Mouse (Mus musculus) hindlimb bud, embryonic 11.5 days (tissue): ENCODE measurements around the gene Dnajb14.
"Not testable (repeated sequence)": the region's sequence is repeated elsewhere in the genome, so short reads cannot be mapped to it uniquely, and the experiment has no call there.

Source experiments
- DNase-seq: peaks from one replicate; pipeline ENCODE4 v3.0.0-alpha.2; 2012; ENCODE audit warnings: low read depth, low spot score; ENCODE audit errors: extremely low spot score

The Dnajb14 gene

GRCm38 (mm10) chr3:137867437-137868093 lies at the start of gene Dnajb14:
Gene Dnajb14, plus strand, starts transcription at chr3:137867675.
- no peak for DNase-seq

GRCm38 (mm10) chr3:137818713-137819112 lies 48.8 kb upstream of the Dnajb14 start:
- DNase-seq, result no peak

- no peak for DNase-seq
Observed at GRCm38 (mm10) chr3:137820688-137821467, 46.6 kb upstream of the Dnajb14 start.

DNA sequence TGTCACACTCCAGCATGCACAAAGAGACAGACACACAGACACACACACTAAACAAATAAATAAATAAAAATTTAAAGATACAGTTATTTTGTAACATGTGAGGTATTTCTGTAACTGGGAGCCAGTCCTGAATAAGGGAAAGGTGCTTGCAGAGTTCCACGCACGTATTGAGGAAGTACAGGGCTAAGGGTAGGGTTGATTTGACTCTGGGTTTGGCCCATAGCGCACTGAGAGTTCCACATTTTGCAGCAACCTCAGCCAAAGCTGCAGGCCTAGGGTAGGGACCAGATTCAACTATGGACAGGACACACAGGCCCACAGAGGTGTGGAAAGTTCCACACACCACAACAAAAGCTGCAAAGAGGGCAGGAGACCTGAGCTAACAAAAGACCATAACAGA lies 44.2 kb upstream of the Dnajb14 start:
- no peak for DNase-seq

DNA sequence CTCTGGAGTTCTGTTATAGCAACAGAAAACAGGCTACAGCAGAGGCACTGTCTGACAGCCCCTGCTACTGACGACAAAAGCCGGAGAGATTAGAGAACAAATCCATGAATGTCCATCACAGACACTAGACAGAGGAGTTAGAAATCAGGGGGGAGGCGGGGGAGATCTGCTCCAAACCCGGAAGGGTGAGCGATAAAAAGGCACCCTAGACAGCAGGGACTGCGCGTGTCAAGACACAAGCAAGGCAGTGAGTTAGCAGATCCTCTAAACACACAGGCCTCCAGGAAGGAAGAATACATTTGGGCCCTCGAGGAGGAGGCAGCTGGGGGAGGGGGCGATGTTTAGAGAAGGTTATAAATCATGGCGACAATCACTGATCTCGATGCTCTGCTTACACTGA lies 39.8 kb upstream of the Dnajb14 start:
- DNase-seq, result no peak

DNA sequence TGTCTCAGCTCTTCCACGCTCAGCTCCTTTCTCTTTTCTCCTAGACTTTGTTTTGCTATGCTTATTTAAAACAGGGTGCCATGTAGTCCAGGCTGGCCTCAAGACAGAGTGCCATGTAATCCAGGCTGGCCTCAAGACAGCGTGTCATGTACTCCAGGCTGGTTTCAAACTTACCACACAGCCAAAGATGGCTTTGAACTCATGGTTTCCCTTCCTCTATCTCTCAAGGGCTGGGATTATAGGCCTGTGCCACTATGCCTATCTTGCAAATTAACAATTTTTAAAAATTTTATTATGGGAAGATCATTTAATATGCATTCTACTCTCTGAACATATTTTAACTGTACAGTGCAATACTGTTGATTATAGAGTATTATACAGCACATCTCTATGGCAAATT lies 36.3 kb upstream of the Dnajb14 start:
- no peak for DNase-seq

DNA sequence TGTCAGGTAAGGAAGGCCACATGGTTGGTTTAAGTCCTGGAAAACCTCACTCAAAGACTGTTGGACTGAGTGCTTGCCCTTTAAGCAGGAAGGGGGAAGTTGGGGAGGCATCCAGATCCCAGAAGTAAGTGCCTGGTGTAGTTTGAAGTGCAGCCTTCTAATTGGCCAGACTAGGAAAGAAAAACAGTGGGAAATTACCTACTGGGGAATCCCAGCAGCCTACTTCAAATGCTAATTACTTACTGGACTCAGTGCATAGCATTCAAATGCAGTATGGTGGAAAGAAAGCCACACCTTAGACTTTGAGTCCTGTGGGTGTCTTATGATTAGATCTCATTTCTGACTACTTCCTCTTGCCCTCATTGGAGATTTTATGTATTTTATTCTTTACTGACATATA lies 34.3 kb upstream of the Dnajb14 start:
- DNase-seq, result no peak

- no peak for DNase-seq
Observed at GRCm38 (mm10) chr3:137833698-137834097, 33.8 kb upstream of the Dnajb14 start.

DNA sequence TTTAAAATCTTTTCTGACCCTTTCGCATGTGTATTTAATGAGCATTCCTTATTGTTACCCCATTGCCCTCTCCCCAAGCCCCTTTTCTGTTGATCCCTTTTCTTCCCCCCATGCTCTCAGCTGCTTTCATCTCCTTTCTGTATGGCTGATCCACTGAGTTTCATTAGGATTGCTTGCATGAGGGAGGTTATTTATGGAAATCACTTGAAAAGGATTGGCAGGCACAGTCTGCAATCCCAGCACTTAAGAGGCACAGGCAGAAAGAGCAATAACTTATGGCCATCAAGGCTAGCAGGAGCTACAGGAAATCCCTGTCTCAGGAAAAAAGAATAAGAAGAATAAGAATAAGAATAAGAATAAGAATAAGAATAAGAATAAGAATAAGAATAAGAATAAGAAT lies 30.9 kb upstream of the Dnajb14 start:
- no peak for DNase-seq

DNA sequence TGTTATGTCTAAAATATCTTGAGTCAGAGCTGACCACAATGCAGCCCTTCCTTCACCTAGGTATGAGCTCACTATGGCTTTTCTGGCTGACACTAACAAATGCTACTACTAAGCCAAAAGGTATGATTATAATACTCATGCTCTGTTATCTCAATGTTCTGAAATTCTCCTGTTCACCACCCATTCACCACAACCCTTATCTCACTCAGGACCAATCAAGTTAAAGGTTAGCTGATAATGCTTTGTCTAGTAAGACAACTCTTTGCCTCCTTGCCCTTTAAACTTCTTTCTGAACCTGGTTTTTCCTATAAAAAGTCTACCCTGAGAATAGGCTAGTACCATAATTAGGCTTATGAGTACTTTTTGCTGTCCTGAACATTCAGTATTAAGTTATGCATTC lies 29.3 kb upstream of the Dnajb14 start:
- no peak for DNase-seq

DNA sequence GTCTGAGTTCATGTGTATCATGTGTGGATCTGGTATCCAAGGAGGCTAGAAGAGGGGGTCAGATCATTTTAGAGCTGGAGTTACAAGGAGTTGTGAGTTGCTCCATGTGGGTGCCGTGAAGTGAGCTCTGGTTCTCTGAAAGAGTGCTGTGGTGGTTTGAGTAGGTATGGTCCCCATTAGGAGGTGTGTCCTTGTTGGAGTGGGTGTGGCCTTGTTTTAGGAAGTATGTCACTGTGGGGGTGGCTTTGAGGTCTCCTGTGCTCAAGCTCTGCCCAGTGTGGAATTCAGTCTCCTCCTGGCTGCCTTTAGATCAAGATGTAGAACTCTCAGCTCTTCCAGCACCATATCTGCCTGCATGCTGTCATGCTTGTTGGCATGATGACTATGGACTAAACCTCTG lies 24.5 kb upstream of the Dnajb14 start:
- DNase-seq, result no peak

DNA sequence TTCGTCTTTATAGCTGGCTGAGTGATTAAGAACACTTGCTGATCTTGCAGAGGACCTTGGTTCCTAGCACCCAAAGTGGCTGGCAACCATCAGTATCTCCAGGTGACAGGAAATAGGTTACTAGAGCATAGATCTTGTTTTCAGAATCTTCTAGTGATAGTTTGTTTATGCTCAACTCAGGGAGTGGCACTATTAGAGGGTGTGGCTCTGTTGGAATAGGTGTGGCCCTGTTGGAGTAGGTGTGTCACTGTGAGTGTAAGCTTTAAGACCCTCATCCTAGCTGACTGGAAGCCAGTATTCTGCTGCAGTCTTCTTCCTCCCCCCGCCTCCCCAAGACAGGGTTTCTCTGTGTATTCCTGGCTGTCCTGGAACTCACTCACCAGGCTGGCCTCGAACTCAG lies 23.2 kb upstream of the Dnajb14 start:
- DNase-seq, result no peak

GRCm38 (mm10) chr3:137846552-137846951 lies 20.9 kb upstream of the Dnajb14 start:
- no peak for DNase-seq

GRCm38 (mm10) chr3:137848354-137848753 lies 19.1 kb upstream of the Dnajb14 start:
- no peak for DNase-seq

DNA sequence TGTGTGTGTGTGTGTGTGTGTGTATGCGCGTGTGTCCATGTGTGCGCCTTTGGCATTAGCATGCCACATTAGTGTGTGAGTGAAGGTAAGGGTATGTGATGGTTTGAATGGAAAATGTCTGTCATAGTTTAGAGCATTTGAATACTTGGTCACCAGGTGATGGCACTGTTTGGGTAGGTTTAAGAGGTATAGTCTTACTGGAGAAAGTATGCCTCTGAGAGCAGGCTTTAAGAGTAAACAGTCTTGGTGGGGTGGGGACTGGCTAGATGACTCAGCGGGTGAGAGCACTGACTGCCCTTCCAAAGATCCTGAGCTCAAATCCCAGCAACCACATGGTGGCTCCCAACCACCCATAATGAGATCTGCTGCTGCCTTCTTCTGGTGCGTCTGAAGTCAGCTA lies 17.8 kb upstream of the Dnajb14 start:
- no peak for DNase-seq

DNA sequence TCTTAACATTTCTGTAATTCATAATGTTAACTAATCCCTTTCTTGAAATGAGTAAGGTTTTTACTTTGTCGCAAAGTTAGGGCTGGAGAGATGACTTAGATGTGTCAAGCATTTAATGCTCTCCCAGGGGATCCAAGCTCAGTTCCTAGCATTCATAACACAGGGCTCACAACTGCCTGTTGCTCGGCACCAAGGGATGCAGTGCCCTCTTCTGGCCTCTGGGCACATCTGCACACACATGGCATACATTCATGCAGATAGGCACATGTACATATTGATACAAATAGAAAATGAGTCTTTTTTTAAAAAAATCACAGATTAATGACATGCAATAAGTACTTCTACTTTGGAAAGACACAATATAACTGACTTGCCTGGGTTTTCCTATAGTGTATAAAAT lies 16.3 kb upstream of the Dnajb14 start:
- DNase-seq, result no peak

DNA sequence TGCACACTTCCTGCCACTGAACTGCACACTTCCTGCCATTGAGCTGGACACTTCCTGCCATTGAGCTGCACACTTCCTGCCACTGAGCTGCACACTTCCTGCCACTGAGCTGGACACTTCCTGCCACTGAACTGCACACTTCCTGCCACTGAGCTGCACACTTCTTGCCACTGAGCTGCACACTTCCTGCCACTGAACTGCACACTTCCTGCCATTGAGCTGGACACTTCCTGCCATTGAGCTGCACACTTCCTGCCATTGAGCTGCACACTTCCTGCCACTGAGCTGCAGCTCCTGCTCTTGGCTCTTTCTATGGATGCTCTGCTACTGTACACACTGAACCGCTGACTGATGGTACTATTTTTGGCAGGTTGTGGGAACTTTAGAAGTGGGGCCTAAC lies 14.5 kb upstream of the Dnajb14 start:
- DNase-seq, result not testable (repeated sequence)

GRCm38 (mm10) chr3:137855328-137855727 lies 12.1 kb upstream of the Dnajb14 start:
- DNase-seq, result no peak

- DNase-seq, result no peak
Observed at GRCm38 (mm10) chr3:137856061-137856460, 11.4 kb upstream of the Dnajb14 start.

- no peak for DNase-seq
Observed at GRCm38 (mm10) chr3:137860394-137861170, 6.9 kb upstream of the Dnajb14 start.

GRCm38 (mm10) chr3:137861436-137861835 lies 6.0 kb upstream of the Dnajb14 start:
- DNase-seq, result no peak

GRCm38 (mm10) chr3:137862600-137862999 lies 4.9 kb upstream of the Dnajb14 start:
- no peak for DNase-seq
